Mouse (Mus musculus) right cerebral cortex, postnatal 4 days (tissue): ENCODE results near the gene Gm26741.

Experiments
- DNase-seq: peaks from one replicate; pipeline ENCODE4 v3.0.0-alpha.2; 2022

The Gm26741 gene

GRCm38 (mm10) chr10:52391208-52391607, 32.6 kb downstream of the Gm26741 start:
- no peak for DNase-seq

GRCm38 (mm10) chr10:52396647-52397046, 38.1 kb downstream of the Gm26741 start:
- DNase-seq, result no peak

GRCm38 (mm10) chr10:52398715-52399114, 40.1 kb downstream of the Gm26741 start:
- DNase-seq, result no peak

- no peak for DNase-seq
These were observed 41.2 kb downstream of the Gm26741 start for GRCm38 (mm10) chr10:52399722-52400121.

- DNase-seq, result no peak
These were observed 46.6 kb downstream of the Gm26741 start for GRCm38 (mm10) chr10:52405160-52405559.

GRCm38 (mm10) chr10:52407526-52407925, 49.0 kb downstream of the Gm26741 start:
- no peak for DNase-seq
